Mouse (Mus musculus): ENCODE results near the gene Mkrn2os. TPM values are rescaled to one million over a fixed set of nuclear protein-coding genes. Genes with fewer than 3 reads are reported as not detected.

Gene Mkrn2os
- polyA plus RNA-seq, 1 experiment: not detected

DNA sequence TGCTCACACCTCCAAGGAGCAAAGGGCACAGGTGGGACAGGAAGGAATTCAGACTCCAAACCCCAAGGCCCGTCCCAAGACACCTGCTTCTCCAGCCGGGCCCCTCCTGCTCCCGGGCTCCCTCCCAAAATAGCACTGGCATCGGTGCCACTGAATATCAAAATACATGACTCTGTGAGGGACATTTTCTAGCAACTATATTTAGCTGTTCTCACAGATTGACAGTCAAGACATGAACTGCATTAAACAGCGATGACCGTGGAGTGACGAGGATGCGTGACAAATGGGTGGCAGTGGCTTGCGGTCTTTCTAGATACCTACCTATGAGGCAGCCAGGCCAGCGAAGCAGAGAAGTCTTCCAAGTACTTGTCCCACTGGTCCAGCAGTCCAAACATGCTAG lies 6.1 kb downstream of the Mkrn2os start:
- Histone ChIP-seq H3K27ac (ENCODE audit: insufficient read depth, low read length) (no peak overlapping the region), H3K4me1 (ENCODE audit: control insufficient read depth, insufficient read depth, low read length) (no peaks in the 10 kb centered on the region), H3K4me3 (ENCODE audit: insufficient read depth, low read length) (no peak overlapping the region)
- TF ChIP-seq CTCF (IDR thresholded peaks at IDR 0.05; ENCODE audit: extremely low read depth, insufficient read depth, low read length) (no peak), POLR2A (IDR thresholded peaks at IDR 0.05; ENCODE audit: extremely low read depth, insufficient read depth, low read length) (no peak)

DNA sequence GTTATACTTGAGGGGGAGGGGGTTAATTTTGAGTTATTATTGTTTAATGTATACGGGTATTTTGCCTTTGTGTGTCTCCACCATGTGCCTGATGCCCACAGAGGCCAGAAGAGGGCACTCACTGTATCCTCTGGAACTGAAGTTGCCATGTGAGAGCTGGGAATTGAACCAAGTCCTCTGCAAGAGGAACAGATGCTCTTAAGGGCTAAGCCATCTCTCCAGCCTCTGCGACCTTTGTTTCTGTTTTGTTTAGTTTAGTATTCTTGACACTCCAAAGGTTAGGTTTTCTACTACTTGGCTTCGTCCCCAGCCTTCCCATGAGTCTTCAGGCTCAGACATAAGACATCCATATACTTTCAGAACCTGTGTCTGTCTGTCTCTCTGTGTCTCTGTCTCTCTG lies 8.2 kb downstream of the Mkrn2os start:
- H3K27ac ChIP-seq (ENCODE audit: insufficient read depth, low read length): no peak overlapping the region
- H3K4me3 ChIP-seq (ENCODE audit: insufficient read depth, low read length): no peak overlapping the region
- no peaks in the 10 kb centered on the region for H3K4me1 ChIP-seq (ENCODE audit: control insufficient read depth, insufficient read depth, low read length)
- no peak for TF ChIP-seq POLR2A (IDR thresholded peaks at IDR 0.05; ENCODE audit: extremely low read depth, insufficient read depth, low read length)
- no peak for TF ChIP-seq CTCF (IDR thresholded peaks at IDR 0.05; ENCODE audit: extremely low read depth, insufficient read depth, low read length)

- Histone ChIP-seq H3K4me1 (ENCODE audit: control insufficient read depth, insufficient read depth, low read length) (no peaks in the 10 kb centered on the region), H3K27ac (ENCODE audit: insufficient read depth, low read length) (no peak overlapping the region), H3K4me3 (ENCODE audit: insufficient read depth, low read length) (no peak overlapping the region)
- TF ChIP-seq POLR2A (IDR thresholded peaks at IDR 0.05; ENCODE audit: extremely low read depth, insufficient read depth, low read length): no peak
- no peak for TF ChIP-seq CTCF (IDR thresholded peaks at IDR 0.05; ENCODE audit: extremely low read depth, insufficient read depth, low read length)
These were observed 8.8 kb downstream of the Mkrn2os start for GRCm38 (mm10) chr6:115583430-115584125.

DNA sequence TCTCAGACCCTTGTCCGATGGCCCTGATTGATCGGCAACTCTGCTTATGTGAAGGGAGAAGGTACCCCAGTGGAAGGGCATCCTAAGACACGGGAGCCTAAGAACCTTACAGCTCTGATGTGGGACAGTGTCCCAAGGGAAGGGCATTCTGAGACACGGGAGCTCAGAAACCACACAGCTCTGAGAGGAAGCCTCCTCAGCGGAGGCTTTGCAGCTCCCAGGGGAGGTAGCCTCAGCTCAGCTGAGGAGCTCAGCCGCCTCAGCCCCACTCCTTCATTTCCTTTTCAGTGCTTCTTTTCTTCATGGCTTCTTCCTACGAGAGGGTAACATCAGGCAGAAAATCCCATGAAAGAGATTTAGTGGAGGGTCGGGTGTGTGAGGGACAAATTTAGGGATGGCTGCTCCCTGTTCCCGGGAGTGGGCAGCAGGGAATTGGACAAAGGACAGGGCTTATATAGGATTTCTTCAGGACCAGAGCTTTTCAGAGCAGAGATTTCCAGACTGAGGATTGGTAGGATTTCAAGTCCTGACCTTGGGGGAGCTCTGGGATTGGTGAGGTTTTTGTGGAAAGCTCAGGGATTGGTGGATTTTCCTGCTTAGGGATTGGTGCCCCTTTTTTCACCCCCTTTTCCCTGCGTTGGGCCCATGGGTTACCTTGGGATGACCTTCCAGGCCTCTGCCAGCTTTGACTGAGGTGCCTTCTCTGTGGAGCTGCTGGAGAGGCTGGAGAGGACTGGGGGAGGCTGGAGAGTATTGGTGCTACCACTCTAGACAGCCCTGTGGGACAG lies 9.9 kb downstream of the Mkrn2os start:
- H3K4me1 ChIP-seq (ENCODE audit: control insufficient read depth, insufficient read depth, low read length): no peaks in the 10 kb centered on the region
- H3K27ac ChIP-seq (ENCODE audit: insufficient read depth, low read length): no peak overlapping the region
- TF ChIP-seq POLR2A (IDR thresholded peaks at IDR 0.05; ENCODE audit: extremely low read depth, insufficient read depth, low read length) (no peak), CTCF (IDR thresholded peaks at IDR 0.05; ENCODE audit: extremely low read depth, insufficient read depth, low read length) (no peak)
- no peak overlapping the region for H3K4me3 ChIP-seq (ENCODE audit: insufficient read depth, low read length)

- H3K27ac ChIP-seq (ENCODE audit: insufficient read depth, low read length): no peak overlapping the region
- no peak overlapping the region for H3K4me3 ChIP-seq (ENCODE audit: insufficient read depth, low read length)
- H3K4me1 ChIP-seq (ENCODE audit: control insufficient read depth, insufficient read depth, low read length): no peaks in the 10 kb centered on the region
- TF ChIP-seq CTCF (IDR thresholded peaks at IDR 0.05; ENCODE audit: extremely low read depth, insufficient read depth, low read length) (no peak), POLR2A (IDR thresholded peaks at IDR 0.05; ENCODE audit: extremely low read depth, insufficient read depth, low read length) (no peak)
These were observed 11.6 kb downstream of the Mkrn2os start for GRCm38 (mm10) chr6:115580810-115581209.

GRCm38 (mm10) chr6:115577941-115578340 lies 14.4 kb downstream of the Mkrn2os start:
- TF ChIP-seq CTCF (IDR thresholded peaks at IDR 0.05; ENCODE audit: extremely low read depth, insufficient read depth, low read length) (no peak), POLR2A (IDR thresholded peaks at IDR 0.05; ENCODE audit: extremely low read depth, insufficient read depth, low read length) (no peak)
- H3K4me3 ChIP-seq (ENCODE audit: insufficient read depth, low read length): no peak overlapping the region
- H3K4me1 ChIP-seq (ENCODE audit: control insufficient read depth, insufficient read depth, low read length): no peaks in the 10 kb centered on the region

GRCm38 (mm10) chr6:115577407-115577806 lies 15.0 kb downstream of the Mkrn2os start:
- Histone ChIP-seq H3K4me1 (ENCODE audit: control insufficient read depth, insufficient read depth, low read length) (no peaks in the 10 kb centered on the region), H3K4me3 (ENCODE audit: insufficient read depth, low read length) (no peak overlapping the region), H3K27ac (ENCODE audit: insufficient read depth, low read length) (no peak overlapping the region)
- TF ChIP-seq POLR2A (IDR thresholded peaks at IDR 0.05; ENCODE audit: extremely low read depth, insufficient read depth, low read length) (no peak), CTCF (IDR thresholded peaks at IDR 0.05; ENCODE audit: extremely low read depth, insufficient read depth, low read length) (no peak)

More at GRCm38 (mm10) chr6:115577941-115578340, 14.4 kb downstream of the Mkrn2os start:
- no peak overlapping the region for H3K27ac ChIP-seq (ENCODE audit: insufficient read depth, low read length)

- Histone ChIP-seq H3K4me1 (ENCODE audit: control insufficient read depth, insufficient read depth, low read length) (no peaks in the 10 kb centered on the region), H3K4me3 (ENCODE audit: insufficient read depth, low read length) (no peak overlapping the region), H3K27ac (ENCODE audit: insufficient read depth, low read length) (no peak overlapping the region)
- TF ChIP-seq POLR2A (IDR thresholded peaks at IDR 0.05; ENCODE audit: extremely low read depth, insufficient read depth, low read length) (no peak), CTCF (IDR thresholded peaks at IDR 0.05; ENCODE audit: extremely low read depth, insufficient read depth, low read length) (no peak)
These were observed 18.2 kb downstream of the Mkrn2os start for GRCm38 (mm10) chr6:115574171-115574570.

GRCm38 (mm10) chr6:115565479-115566045 lies 26.8 kb downstream of the Mkrn2os start:
- Histone ChIP-seq H3K4me3 (ENCODE audit: insufficient read depth, low read length) (no peak overlapping the region), H3K27ac (ENCODE audit: insufficient read depth, low read length) (no peak overlapping the region), H3K4me1 (ENCODE audit: control insufficient read depth, insufficient read depth, low read length) (no peaks in the 10 kb centered on the region)
- no peak for TF ChIP-seq POLR2A (IDR thresholded peaks at IDR 0.05; ENCODE audit: extremely low read depth, insufficient read depth, low read length)
- TF ChIP-seq CTCF (IDR thresholded peaks at IDR 0.05; ENCODE audit: extremely low read depth, insufficient read depth, low read length): no peak
